Mouse (Mus musculus) activated CD4-positive, CD25-positive, alpha-beta regulatory T cell (primary cell): Measurements from ENCODE around the gene Hist1h4m. TPM values are rescaled to one million over a fixed set of nuclear protein-coding genes. Genes with fewer than 3 reads are reported as not detected.

Experiments
- polyA plus RNA-seq, 2 experiments: library from polyadenylated mRNA; unstranded; fragments of 100-300 nt; shearing (Covaris generic); gene quantifications; one replicate each; pipeline ENCODE4 v1.2.1; 2017

The Hist1h4m gene
- 10 to 100 TPM; 27.8 to 33.8 TPM for polyA plus RNA-seq

DNA sequence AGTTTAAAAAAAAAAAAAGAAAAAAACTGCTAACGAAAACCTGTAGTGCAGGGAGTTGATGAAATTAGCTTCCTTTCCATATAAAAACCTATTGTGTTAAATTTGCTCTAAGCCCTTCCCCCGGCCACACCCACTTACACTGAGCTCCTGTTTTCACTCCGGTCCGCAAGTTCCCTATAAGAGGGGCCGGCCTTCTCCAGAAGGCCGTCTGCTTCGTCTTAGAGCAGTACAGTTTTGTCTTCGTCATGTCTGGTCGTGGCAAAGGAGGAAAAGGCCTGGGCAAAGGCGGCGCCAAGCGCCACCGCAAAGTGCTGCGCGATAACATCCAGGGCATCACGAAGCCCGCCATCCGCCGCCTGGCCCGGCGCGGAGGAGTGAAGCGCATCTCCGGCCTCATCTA lies at the start of gene Hist1h4m:
Hist1h4m (plus strand) TSS at position 208 of the 400 bp plus-strand sequence.

DNA sequence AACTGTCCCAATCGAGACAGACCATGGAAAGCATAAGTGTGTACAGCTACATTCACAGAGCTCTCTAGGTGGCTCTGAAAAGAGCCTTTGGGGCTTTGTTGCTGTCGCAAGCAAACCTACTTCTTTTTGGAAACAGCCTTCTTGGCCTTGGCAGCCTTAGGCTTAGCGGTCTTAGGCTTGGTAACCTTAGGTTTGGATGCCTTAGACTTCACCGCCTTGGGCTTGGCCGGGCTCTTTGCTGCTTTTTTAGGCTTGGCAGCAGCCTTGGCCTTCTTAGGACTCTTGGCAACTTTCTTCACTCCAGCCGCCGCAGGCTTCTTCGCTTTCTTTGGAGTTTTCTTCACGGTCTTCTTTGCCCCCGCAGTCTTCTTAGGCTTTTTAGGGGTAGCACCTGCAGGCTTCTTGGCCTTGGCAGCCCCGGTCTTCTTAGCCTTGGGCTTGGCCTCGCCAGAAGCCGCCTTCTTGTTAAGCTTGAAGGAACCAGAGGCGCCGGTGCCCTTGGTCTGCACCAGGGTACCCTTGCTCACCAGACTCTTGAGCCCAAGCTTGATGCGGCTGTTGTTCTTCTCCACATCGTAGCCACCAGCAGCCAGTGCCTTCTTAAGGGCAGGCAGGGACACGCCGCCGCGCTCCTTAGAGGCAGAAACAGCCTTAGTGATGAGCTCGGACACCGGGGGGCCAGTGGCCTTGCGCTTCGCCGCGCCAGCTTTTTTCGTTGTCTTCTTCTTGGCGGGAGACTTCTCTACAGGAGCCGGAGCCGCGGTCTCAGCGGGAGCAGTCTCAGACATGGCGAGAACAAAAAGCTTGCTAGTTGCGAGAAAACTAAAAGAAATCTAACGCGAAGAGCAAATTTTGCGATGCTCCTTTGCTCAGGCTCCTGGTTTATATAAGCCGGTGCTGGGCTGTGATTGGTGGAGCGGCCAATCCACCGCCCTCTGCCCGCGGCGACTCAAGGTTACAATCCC lies 31.5 kb upstream of the Hist1h4m start, which contains the start of gene Hist1h1b:
Hist1h1b (minus strand) TSS at position 859 of the 965 bp plus-strand sequence.

DNA sequence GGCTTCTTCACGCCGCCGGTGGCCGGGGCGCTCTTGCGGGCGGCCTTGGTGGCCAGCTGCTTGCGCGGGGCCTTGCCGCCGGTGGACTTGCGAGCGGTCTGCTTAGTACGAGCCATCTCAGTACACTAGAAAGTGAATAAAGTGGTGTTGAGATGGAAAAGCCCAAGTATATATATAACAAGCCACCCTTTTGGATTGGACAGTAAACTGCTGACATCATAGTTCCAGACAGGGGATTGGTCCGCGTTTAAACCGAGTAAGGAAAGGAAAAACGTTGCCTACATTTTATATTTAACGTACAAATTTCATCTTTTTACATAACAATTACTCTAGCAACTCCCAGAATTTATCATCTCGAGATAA lies 28.3 kb upstream of the Hist1h4m start, which contains the start of gene Hist1h3i:
Hist1h3i (minus strand) TSS at position 116 of the 363 bp plus-strand sequence.

DNA sequence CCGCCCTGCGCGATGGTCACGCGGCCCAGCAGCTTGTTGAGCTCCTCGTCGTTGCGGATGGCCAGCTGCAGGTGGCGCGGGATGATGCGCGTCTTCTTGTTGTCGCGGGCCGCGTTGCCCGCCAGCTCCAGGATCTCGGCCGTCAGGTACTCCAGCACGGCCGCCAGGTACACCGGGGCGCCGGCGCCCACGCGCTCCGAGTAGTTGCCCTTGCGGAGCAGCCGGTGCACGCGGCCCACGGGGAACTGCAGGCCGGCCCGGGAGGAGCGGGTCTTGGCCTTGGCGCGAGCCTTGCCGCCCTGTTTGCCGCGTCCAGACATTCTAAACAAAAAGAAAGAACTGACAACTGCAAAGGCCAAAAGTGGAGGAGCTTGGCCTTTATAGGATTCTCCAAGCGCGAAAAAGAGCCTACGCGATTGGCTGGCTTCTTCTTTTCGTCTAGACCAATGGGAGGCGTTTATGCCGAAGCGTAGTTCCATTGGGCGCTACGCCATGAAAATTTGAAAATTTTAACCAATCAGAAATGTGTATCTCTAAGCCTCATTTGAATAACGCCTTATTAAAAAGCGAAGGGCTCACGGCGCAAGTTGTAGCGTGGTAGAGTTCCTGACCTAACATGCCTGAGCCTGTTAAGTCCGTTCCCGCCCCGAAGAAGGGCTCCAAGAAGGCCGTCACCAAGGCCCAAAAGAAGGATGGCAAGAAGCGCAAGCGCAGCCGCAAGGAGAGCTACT lies 24.5 kb upstream of the Hist1h4m start, which contains the start of the genes Hist1h2an and Hist1h2bp:
Hist1h2an (minus strand) TSS at position 320 of the 731 bp plus-strand sequence.
Hist1h2bp (plus strand) TSS at position 563 of the 731 bp plus-strand sequence.

DNA sequence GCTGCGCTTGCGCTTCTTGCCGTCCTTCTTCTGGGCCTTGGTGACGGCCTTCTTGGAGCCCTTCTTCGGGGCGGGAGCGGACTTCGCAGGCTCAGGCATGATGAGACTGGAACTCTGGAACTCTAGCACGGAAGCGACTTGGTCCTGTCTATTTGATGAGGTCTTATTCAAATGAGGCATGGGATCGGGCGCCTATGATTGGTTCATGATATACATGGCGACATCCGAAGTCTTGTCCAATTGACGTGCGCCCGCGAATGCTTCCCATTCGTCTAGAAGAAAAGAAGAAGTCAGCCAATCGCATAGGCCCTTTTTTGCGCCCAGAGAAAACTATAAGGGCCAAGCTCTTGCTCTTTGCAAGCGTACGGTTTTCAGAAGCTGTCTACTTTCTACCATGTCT lies 1.5 kb upstream of the Hist1h4m start, which contains the start of the genes Hist1h2bq and Hist1h2ao:
Hist1h2bq (minus strand) TSS at position 125 of the 400 bp plus-strand sequence.
Hist1h2ao (plus strand) TSS at position 393 of the 400 bp plus-strand sequence.

DNA sequence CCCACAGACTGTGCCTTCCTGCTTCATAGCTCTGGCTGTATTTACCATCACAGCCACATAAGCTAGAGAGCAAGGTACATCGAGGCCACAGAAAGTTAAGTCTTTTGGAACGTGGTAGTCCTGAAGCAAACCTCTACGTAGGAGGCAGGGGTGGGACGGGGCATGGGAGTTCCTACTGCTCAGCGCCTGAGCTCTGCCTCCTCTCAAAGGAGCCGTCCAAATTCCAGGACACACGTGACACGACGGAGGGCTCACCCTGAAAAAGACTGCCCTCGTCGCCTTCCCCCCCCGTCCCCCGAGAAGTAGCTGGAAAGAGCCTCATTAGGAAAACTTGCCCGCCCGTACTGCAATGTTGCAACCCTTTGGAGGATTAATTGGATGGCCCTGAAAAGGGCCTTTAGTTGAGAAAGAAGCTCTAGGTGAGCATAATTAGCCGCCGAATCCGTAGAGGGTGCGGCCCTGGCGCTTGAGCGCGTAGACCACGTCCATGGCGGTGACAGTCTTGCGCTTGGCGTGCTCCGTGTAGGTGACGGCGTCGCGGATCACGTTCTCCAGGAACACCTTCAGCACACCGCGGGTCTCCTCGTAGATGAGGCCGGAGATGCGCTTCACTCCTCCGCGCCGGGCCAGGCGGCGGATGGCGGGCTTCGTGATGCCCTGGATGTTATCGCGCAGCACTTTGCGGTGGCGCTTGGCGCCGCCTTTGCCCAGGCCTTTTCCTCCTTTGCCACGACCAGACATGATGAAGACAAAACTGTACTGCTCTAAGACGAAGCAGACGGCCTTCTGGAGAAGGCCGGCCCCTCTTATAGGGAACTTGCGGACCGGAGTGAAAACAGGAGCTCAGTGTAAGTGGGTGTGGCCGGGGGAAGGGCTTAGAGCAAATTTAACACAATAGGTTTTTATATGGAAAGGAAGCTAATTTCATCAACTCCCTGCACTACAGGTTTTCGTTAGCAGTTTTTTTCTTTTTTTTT lies 20.2 kb downstream of the Hist1h4m start, which contains the start of gene Hist1h4n:
Hist1h4n (minus strand) TSS at position 779 of the 977 bp plus-strand sequence.

DNA sequence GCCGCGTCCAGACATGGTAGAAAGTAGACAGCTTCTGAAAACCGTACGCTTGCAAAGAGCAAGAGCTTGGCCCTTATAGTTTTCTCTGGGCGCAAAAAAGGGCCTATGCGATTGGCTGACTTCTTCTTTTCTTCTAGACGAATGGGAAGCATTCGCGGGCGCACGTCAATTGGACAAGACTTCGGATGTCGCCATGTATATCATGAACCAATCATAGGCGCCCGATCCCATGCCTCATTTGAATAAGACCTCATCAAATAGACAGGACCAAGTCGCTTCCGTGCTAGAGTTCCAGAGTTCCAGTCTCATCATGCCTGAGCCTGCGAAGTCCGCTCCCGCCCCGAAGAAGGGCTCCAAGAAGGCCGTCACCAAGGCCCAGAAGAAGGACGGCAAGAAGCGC lies 21.9 kb downstream of the Hist1h4m start, which contains the start of the genes Hist1h2ap and Hist1h2br:
Hist1h2ap (minus strand) TSS at position 47 of the 400 bp plus-strand sequence.
Hist1h2br (plus strand) TSS at position 283 of the 400 bp plus-strand sequence.

Other genes starting within 250 kb of the Hist1h4m start
- not detected for gene Olfr1364, start 230.0 kb upstream of the Hist1h4m start, polyA plus RNA-seq
- not detected for gene Olfr1362, start 197.7 kb upstream of the Hist1h4m start, polyA plus RNA-seq
- not detected for gene Olfr11, start 169.2 kb upstream of the Hist1h4m start, polyA plus RNA-seq
- gene Olfr1361, start 148.4 kb upstream of the Hist1h4m start, polyA plus RNA-seq: not detected
- under 1 TPM in 1 of 2 experiments, not detected in 1; 0.09 TPM for gene Olfr1360, start 134.3 kb upstream of the Hist1h4m start, polyA plus RNA-seq
- not detected for gene Olfr1359, start 113.6 kb upstream of the Hist1h4m start, polyA plus RNA-seq
- gene Hist1h2bl, start 95.6 kb upstream of the Hist1h4m start, polyA plus RNA-seq: under 1 TPM; 0.64 to 0.91 TPM
- 10 to 100 TPM in 1 of 2 experiments, 1 to 10 TPM in 1; 8.5 to 16.3 TPM for gene Hist1h2ai, start 95.3 kb upstream of the Hist1h4m start, polyA plus RNA-seq
- 1 to 10 TPM; 3.5 to 6.8 TPM for gene Hist1h3h, start 94.1 kb upstream of the Hist1h4m start, polyA plus RNA-seq
- 1 to 10 TPM; 1.4 to 2.6 TPM for gene Hist1h2bm, start 89.7 kb upstream of the Hist1h4m start, polyA plus RNA-seq
- gene Hist1h4j, start 76.7 kb upstream of the Hist1h4m start, polyA plus RNA-seq: 1 to 10 TPM in 1 of 2 experiments, not detected in 1; 1.2 TPM
- gene Hist1h4k, start 61.2 kb upstream of the Hist1h4m start, polyA plus RNA-seq: 10 to 100 TPM; 14.4 to 26.1 TPM
- 1 to 10 TPM; 5.2 to 7.9 TPM for gene Hist1h2ak, start 57.9 kb upstream of the Hist1h4m start, polyA plus RNA-seq
- gene Hist1h2bn, start 57.6 kb upstream of the Hist1h4m start, polyA plus RNA-seq: 1 to 10 TPM in 1 of 2 experiments, not detected in 1; 3.5 TPM
- 10 to 100 TPM; 12.2 to 12.7 TPM for gene Hist1h1b, start 31.1 kb upstream of the Hist1h4m start, polyA plus RNA-seq
- gene Hist1h3i, start 28.4 kb upstream of the Hist1h4m start, polyA plus RNA-seq: 1 to 10 TPM; 1.3 to 2.5 TPM
- 10 to 100 TPM in 1 of 2 experiments, 1 to 10 TPM in 1; 1.0 to 13.1 TPM for gene Hist1h2an, start 24.5 kb upstream of the Hist1h4m start, polyA plus RNA-seq
- 1 to 10 TPM in 1 of 2 experiments, not detected in 1; 1.5 TPM for gene Hist1h2bp, start 24.3 kb upstream of the Hist1h4m start, polyA plus RNA-seq
- gene Hist1h2bq, start 1.5 kb upstream of the Hist1h4m start, polyA plus RNA-seq: 10 to 100 TPM; 10.3 to 13.9 TPM
- gene Hist1h2ao, start 1.3 kb upstream of the Hist1h4m start, polyA plus RNA-seq: not detected
- gene Hist1h4n, start 20.4 kb downstream of the Hist1h4m start, polyA plus RNA-seq: 10 to 100 TPM in 1 of 2 experiments, 1 to 10 TPM in 1; 6.0 to 10.8 TPM
- 100 to 1,000 TPM; 513 to 599 TPM for gene Hist1h2ap, start 21.8 kb downstream of the Hist1h4m start, polyA plus RNA-seq
- 10 to 100 TPM; 10.1 to 13.9 TPM for gene Hist1h2br, start 22.0 kb downstream of the Hist1h4m start, polyA plus RNA-seq
- gene Zfp184, start 133.3 kb downstream of the Hist1h4m start, polyA plus RNA-seq: under 1 TPM in 1 of 2 experiments, not detected in 1; 0.09 TPM
- not detected for gene Pom121l2, start 169.4 kb downstream of the Hist1h4m start, polyA plus RNA-seq
- gene Prss16, start 198.0 kb downstream of the Hist1h4m start, polyA plus RNA-seq: under 1 TPM; 0.28 to 0.85 TPM
- gene Hist1h2ah, start 223.8 kb downstream of the Hist1h4m start, polyA plus RNA-seq: not detected
- 1 to 10 TPM in 1 of 2 experiments, under 1 TPM in 1; 0.45 to 2.6 TPM for gene Hist1h2bk, start 224.1 kb downstream of the Hist1h4m start, polyA plus RNA-seq
- 10 to 100 TPM; 12.3 to 15.6 TPM for gene Hist1h4i, start 229.6 kb downstream of the Hist1h4m start, polyA plus RNA-seq
- 10 to 100 TPM; 12.1 to 24.2 TPM for gene Hist1h2ag, start 231.2 kb downstream of the Hist1h4m start, polyA plus RNA-seq
- gene Hist1h2bj, start 231.5 kb downstream of the Hist1h4m start, polyA plus RNA-seq: 10 to 100 TPM in 1 of 2 experiments, 1 to 10 TPM in 1; 4.8 to 10.1 TPM